Mouse (Mus musculus) C3H10T1/2 (cell line): ENCODE data around the gene Them4. TPM values are rescaled to one million over a fixed set of nuclear protein-coding genes. Genes with fewer than 3 reads are reported as not detected.

Experiments used
- polyA plus RNA-seq, 2 experiments: library from polyadenylated mRNA; unstranded; fragments of >200 nt; fragmentation: generic; extraction: Trizol; gene quantifications; one replicate each; pipeline ENCODE4 v1.2.1; 2012; ENCODE audit warnings: missing spikeins in 2 of 2

Them4 gene
- 1 to 10 TPM in 1 of 2 experiments, under 1 TPM in 1; 0.30 to 1.3 TPM for polyA plus RNA-seq

GRCm38 (mm10) chr3:94309633-94310363, at the start of gene Them4:
Them4 (plus strand) TSS chr3:94310089.

GRCm38 (mm10) chr3:94263736-94264135, 46.2 kb upstream of the Them4 start, which contains the start of gene Gm4778:
Gm4778 (plus strand) TSS chr3:94264036.

GRCm38 (mm10) chr3:94341959-94342422, 32.1 kb downstream of the Them4 start, which contains the start of gene Them5:
Them5 (plus strand) TSS chr3:94342099.

DNA sequence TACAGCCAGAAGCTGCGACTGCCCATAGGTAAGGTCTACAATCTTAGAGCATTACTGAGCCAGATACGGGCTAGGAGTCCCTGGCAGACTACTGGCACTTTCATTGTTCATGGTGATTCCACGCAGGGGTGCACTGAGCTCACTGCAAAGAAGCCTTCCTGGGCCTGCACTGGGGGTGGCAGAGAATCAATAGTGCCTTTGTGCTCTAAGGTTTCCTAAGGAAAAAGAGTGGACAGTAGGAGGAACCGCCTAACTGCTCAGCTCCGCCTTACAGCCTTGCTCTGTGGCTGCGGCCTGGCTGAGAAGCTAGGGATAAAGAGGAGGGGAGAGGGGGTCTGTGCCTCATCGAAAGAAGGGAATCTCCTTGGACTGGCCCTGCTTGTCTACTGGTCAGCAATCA, 52.2 kb downstream of the Them4 start, which contains the start of gene C2cd4d:
TSS of gene C2cd4d (plus strand) at position 301 of the 400 bp plus-strand sequence.

GRCm38 (mm10) chr3:94372641-94373040, 62.8 kb downstream of the Them4 start, which contains the start of gene Rorc:
Rorc (plus strand) TSS chr3:94372794.

Other genes with a start within 250 kb of the Them4 start
- not detected for gene Gm10697, start 237.4 kb upstream of the Them4 start, polyA plus RNA-seq
- gene Gm10696, start 131.9 kb upstream of the Them4 start, polyA plus RNA-seq: not detected
- not detected for gene Gm5286, start 113.4 kb upstream of the Them4 start, polyA plus RNA-seq
- not detected for gene Gm4778, start 46.1 kb upstream of the Them4 start, polyA plus RNA-seq
- gene Them5, start 32.0 kb downstream of the Them4 start, polyA plus RNA-seq: under 1 TPM in 1 of 2 experiments, not detected in 1; 0.02 TPM
- gene C2cd4d, start 52.3 kb downstream of the Them4 start, polyA plus RNA-seq: under 1 TPM in 1 of 2 experiments, not detected in 1; 0.14 TPM
- gene Rorc, start 62.7 kb downstream of the Them4 start, polyA plus RNA-seq: under 1 TPM; 0.04 to 0.11 TPM
- not detected for gene Lingo4, start 88.4 kb downstream of the Them4 start, polyA plus RNA-seq
- under 1 TPM; 0.15 to 0.26 TPM for gene Tdrkh, start 103.2 kb downstream of the Them4 start, polyA plus RNA-seq
- gene Mrpl9, start 133.2 kb downstream of the Them4 start, polyA plus RNA-seq: 10 to 100 TPM; 29.8 to 64.3 TPM
- under 1 TPM; 0.05 to 0.27 TPM for gene Oaz3, start 133.8 kb downstream of the Them4 start, polyA plus RNA-seq
- gene Celf3, start 168.2 kb downstream of the Them4 start, polyA plus RNA-seq: under 1 TPM; 0.06 to 0.84 TPM
- gene Riiad1, start 170.3 kb downstream of the Them4 start, polyA plus RNA-seq: under 1 TPM in 1 of 2 experiments, not detected in 1; 0.97 TPM